Comparison of ENCODE assay signal across 8 mouse cellular contexts in the genomic region with DNA sequence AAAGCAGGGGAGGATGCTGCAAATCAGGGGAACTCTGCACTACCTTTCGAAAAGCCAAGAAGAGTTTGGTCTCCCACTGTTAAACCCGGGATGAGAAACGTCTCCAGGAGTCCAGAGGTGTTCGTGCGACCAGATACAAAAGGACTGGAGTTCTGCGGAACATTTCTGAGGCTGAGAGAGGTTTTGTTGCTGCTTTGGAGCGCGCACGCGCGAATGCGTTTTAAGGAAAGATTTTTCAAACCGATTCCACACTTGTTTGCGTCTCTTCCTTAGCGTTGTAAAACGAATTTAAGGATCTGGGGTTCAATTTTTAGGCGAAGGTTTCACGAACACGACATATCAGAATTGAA.
A peak's percentile ranks its signal among the peaks of the same experiment; 100 is the strongest.
DNase-seq lines count a peak whose midpoint lies in the region; ATAC-seq lines count a peak whose summit lies in the region.

No protein-coding gene starts in this region.

- H3K4me2 ChIP-seq in neural tube, embryonic 11.5 days (ENCODE audit: low read depth), result peak overlapping the region; percentile 96
- peak overlapping the region; percentile 87 for H3K4me2 ChIP-seq in embryonic facial prominence, embryonic 13.5 days
- H3K4me2 ChIP-seq in kidney, embryonic 16.5 days (replicated peaks; ENCODE audit: low read depth, low read length), result peak overlapping the region; percentile 90
- H3K4me2 ChIP-seq in midbrain, embryonic 14.5 days (ENCODE audit: low read length), result peak overlapping the region; percentile 81

- DNase-seq in neural tube, embryonic 11.5 days (ENCODE audit: low spot score), result no peak
- DNase-seq in neural tube, embryonic 10.5 days (ENCODE audit: extremely low spot score, low spot score), result no peak
- peak; percentile 62 for DNase-seq in midbrain, embryonic 14.5 days
- no peak for DNase-seq in natural killer cell, adult 2 months (ENCODE audit: low spot score in 2 of 2)
- DNase-seq in testis, postnatal 10 days (ENCODE audit: low spot score), result no peak
- DNase-seq in left cerebral cortex, adult 8-10 months (ENCODE audit: low spot score in 2 of 2), result no peak

- H3K9me3 ChIP-seq in neural tube, embryonic 11.5 days (ENCODE audit: control insufficient read depth, low read length), result no peaks in the 10 kb centered on the region
- H3K9me3 ChIP-seq in embryonic facial prominence, embryonic 13.5 days, result no peaks in the 10 kb centered on the region
- 0 out of 2 replicates have a peak, but pooled peaks cover under 1% of the 10 kb centered on the region for H3K9me3 ChIP-seq in kidney, embryonic 16.5 days (ENCODE audit: low read length)
- H3K9me3 ChIP-seq in midbrain, embryonic 14.5 days (ENCODE audit: control insufficient read depth, low read length), result no peaks in the 10 kb centered on the region

- peaks cover 3% of the 10 kb centered on the region; the same call in 1 of the 2 replicates for H3K4me1 ChIP-seq in neural tube, embryonic 11.5 days (ENCODE audit: control insufficient read depth, insufficient read depth, low read length)
- peaks cover 35% of the 10 kb centered on the region for H3K4me1 ChIP-seq in embryonic facial prominence, embryonic 13.5 days
- H3K4me1 ChIP-seq in kidney, embryonic 16.5 days (ENCODE audit: insufficient read depth, low read length), result peaks cover 28% of the 10 kb centered on the region
- H3K4me1 ChIP-seq in midbrain, embryonic 14.5 days (ENCODE audit: control insufficient read depth, insufficient read depth, low read length), result peaks cover 11% of the 10 kb centered on the region; the same call in 1 of the 2 replicates

- ATAC-seq in neural tube, embryonic 11.5 days (ENCODE audit: insufficient read depth, low FRiP score, low TSS enrichment), result no peak
- ATAC-seq in embryonic facial prominence, embryonic 13.5 days (ENCODE audit: insufficient number of reproducible peaks, insufficient read depth, low FRiP score, low TSS enrichment, low read depth), result no peak
- ATAC-seq in kidney, embryonic 16.5 days (ENCODE audit: low FRiP score, low TSS enrichment), result peak; percentile 3; the same call in 1 of the 2 replicates
- no peak for ATAC-seq in midbrain, embryonic 14.5 days (ENCODE audit: low FRiP score, low TSS enrichment)

- WGBS in neural tube, embryonic 11.5 days, result 2% methylated on average over 19 of the region's 19 CpGs
- whole genome bisulfite sequencing in embryonic facial prominence, embryonic 13.5 days, result 2% methylated on average over 19 of the region's 19 CpGs
- WGBS in kidney, embryonic 16.5 days, result under 1% methylated on average over 19 of the region's 19 CpGs
- 1% methylated on average over 19 of the region's 19 CpGs for WGBS in midbrain, embryonic 14.5 days

- H3K4me3 ChIP-seq in neural tube, embryonic 11.5 days (ENCODE audit: low read depth, low read length), result peak overlapping the region; percentile 59
- peak overlapping the region; percentile 64 for H3K4me3 ChIP-seq in embryonic facial prominence, embryonic 13.5 days
- peak overlapping the region; percentile 84 for H3K4me3 ChIP-seq in kidney, embryonic 16.5 days (ENCODE audit: low read length)
- peak overlapping the region; percentile 40 for H3K4me3 ChIP-seq in midbrain, embryonic 14.5 days (replicated peaks; ENCODE audit: low read depth, low read length)

- H3K27me3 ChIP-seq in neural tube, embryonic 11.5 days (ENCODE audit: control insufficient read depth, insufficient read depth, low read length), result 0 out of 2 replicates have a peak, but pooled peaks cover 5% of the 10 kb centered on the region
- H3K27me3 ChIP-seq in embryonic facial prominence, embryonic 13.5 days, result no peaks in the 10 kb centered on the region
- no peaks in the 10 kb centered on the region for H3K27me3 ChIP-seq in kidney, embryonic 16.5 days (ENCODE audit: insufficient read depth, low read length)
- peaks cover 18% of the 10 kb centered on the region for H3K27me3 ChIP-seq in midbrain, embryonic 14.5 days (ENCODE audit: control insufficient read depth, insufficient read depth, low read length)

- H3K27ac ChIP-seq in neural tube, embryonic 11.5 days (ENCODE audit: low read depth, low read length), result 0 out of 2 replicates have a peak overlapping the region, but pooled peaks have one; percentile 39
- peak overlapping the region; percentile 93 for H3K27ac ChIP-seq in embryonic facial prominence, embryonic 13.5 days
- peak overlapping the region; percentile 98 for H3K27ac ChIP-seq in kidney, embryonic 16.5 days (ENCODE audit: low read length)
- no peak overlapping the region for H3K27ac ChIP-seq in midbrain, embryonic 14.5 days (replicated peaks; ENCODE audit: low read depth, low read length)

- H3K9ac ChIP-seq in neural tube, embryonic 11.5 days (ENCODE audit: low read length), result peak overlapping the region; percentile 65
- H3K9ac ChIP-seq in embryonic facial prominence, embryonic 13.5 days, result peak overlapping the region; percentile 82
- peak overlapping the region; percentile 77 for H3K9ac ChIP-seq in kidney, embryonic 16.5 days (replicated peaks; ENCODE audit: low read length)
- H3K9ac ChIP-seq in midbrain, embryonic 14.5 days (replicated peaks; ENCODE audit: low read length), result 0 out of 2 replicates have a peak overlapping the region, but pooled peaks have one; percentile 48

- H3K36me3 ChIP-seq in neural tube, embryonic 11.5 days (ENCODE audit: control insufficient read depth, insufficient read depth, low read length), result no peaks in the 10 kb centered on the region
- no peaks in the 10 kb centered on the region for H3K36me3 ChIP-seq in embryonic facial prominence, embryonic 13.5 days
- peaks cover 8% of the 10 kb centered on the region; the same call in 1 of the 2 replicates for H3K36me3 ChIP-seq in kidney, embryonic 16.5 days (ENCODE audit: insufficient read depth, low read length)
- H3K36me3 ChIP-seq in midbrain, embryonic 14.5 days (ENCODE audit: control insufficient read depth, insufficient read depth, low read length), result no peaks in the 10 kb centered on the region
